Mouse (Mus musculus) left cerebral cortex, postnatal 14 days (tissue): ENCODE results near the gene Kcnh6. TPM values are rescaled to one million over a fixed set of nuclear protein-coding genes. Genes with fewer than 3 reads are reported as not detected.

Experiments
- DNase-seq, 2 experiments: peaks; one replicate each; pipeline ENCODE4 v3.0.0; 2021 to 2022; ENCODE audit warnings: low spot score in 2 of 2, mixed read lengths in 1 of 2
- intact Hi-C: fragments of 180-260 bp; cut with DNase I; formaldehyde crosslinking; loops from one replicate; pipeline ENCODE4 v1.15.1; 2025
- long read RNA-seq, 2 experiments: library from polyadenylated mRNA; stranded (forward); transcript quantifications; one replicate each; pipeline ENCODE4 v2.0.0; 2021
- total RNA-seq, 2 experiments: library from RNA; stranded (reverse); gene quantifications; 2 replicates each; pipeline ENCODE4 v1.2.3; 2021

The Kcnh6 gene
- 1 to 10 TPM; 1.5 to 1.7 TPM for total RNA-seq
- long read RNA-seq, experiment 1, partial matches to known transcripts, result 0 of 1 reads
- long read RNA-seq, experiment 1, other reads (novel, unspliced or antisense), result 1 of 1 reads
- long read RNA-seq, experiment 2, partial matches to known transcripts, result 1 of 3 reads
- long read RNA-seq, experiment 2, other reads (novel, unspliced or antisense), result 2 of 3 reads

DNA sequence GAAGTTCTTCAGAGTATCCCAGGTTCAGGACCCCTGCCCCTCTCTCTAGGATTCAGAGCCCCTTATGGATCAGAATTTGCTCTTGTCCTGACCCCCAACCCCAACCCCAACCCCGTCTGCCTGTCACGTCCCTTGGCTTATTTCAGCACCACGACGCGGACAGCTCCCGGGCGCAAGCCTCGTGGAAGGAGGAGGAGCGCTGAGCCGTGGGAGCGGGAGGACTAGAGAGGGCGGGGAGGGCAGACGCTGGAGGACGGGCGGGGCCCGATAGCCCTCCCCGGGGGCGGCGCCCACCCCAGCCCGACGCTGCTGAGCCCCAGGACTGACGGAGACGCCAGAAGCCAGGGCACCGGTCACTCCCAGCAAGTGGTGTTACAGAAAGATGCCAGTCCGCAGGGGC, at the start of gene Kcnh6:
TSS of gene Kcnh6 (plus strand) at position 304 of the 400 bp plus-strand sequence.
- DNase-seq, result peak in 1 of 2 experiments; percentile 31
- intact Hi-C loops, result no loop called here

DNA sequence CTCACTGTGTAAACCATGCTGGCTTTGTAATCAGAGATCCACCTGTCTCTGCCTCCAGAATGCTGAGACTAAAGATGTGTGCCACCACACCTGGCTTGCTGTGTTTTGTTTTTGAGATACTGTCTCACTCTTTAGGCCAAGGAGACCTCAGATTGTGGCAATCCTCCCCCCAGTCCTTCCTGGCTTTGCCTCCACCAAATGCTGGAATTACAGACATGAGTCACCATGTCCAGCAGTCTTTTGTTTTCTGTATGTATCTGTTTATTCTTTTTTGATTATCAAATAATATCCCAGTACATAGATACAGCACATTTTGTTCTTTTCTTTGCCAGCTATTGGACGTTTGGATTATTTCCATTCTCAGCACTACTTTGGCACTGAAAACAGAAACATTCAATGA, 49.4 kb upstream of the Kcnh6 start:
- intact Hi-C loops, result no loop called here
- DNase-seq, result no peak

DNA sequence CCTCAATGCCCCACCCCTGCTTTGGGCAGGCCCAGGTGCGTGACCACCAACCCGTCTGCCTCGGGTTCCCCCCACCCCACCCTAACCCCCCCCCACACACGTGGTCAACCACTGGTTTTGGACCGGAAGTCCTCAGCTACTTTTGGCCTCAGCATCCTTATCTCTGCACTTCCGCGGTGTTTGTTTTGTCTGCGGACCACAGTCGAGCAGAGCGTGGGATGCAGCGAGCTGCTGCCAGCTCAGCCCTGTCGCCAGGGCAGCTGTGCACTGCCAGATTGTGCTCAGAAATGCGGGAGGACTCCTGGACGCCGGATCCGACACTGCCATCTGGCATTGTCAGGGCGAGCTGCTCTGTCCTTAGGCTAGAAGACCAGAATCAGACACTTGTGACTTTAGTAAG, 48.6 kb upstream of the Kcnh6 start:
- peak; percentile 39 to 59 for DNase-seq
- intact Hi-C loops, result no loop called here

DNA sequence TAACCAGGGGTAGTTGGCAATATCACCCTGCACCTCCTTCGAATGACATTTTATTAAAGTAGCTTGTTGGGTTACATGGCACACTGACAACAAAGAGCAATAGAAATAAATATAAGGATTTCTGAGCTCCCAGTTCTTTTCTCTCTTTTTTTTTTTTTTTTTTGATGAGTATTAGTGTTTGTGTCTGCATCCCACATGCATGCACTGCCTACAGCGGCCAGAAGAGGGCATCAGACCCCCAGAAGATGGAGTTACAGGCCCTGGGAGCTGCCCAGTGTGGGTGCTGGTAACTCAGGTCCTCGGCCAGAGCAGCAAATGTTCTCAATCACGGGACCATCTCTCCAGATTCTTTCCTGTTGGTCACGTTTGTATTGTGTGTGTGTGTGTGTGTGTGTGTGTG, 43.2 kb upstream of the Kcnh6 start:
- intact Hi-C loops, result loop anchor here (5.0 kb wide), 1 partner anchor 37 kb away; no protein-coding TSS in a partner anchor
- no peak for DNase-seq

DNA sequence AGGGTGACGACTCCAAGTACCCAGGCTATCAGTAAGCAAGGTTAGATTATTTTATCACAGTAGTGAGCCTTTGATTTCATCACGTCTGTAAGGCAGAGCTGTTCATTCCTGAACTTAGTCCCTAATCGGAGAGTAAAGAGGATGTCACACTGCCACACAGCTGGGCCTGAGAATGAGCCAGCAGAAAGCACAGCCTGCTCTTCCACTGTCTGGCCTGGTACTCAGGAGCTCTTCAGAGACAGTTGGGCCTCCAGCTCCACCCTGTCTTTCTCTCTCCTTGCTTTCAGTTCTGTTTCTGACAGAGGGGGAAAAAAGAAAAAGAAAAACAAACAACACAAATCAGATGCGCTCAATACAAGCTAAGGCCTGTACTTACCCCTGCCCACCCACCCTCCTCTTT, 41.6 kb upstream of the Kcnh6 start:
- intact Hi-C loops, result loop anchor here (5.0 kb wide), 1 partner anchor 39 kb away; no protein-coding TSS in a partner anchor

DNA sequence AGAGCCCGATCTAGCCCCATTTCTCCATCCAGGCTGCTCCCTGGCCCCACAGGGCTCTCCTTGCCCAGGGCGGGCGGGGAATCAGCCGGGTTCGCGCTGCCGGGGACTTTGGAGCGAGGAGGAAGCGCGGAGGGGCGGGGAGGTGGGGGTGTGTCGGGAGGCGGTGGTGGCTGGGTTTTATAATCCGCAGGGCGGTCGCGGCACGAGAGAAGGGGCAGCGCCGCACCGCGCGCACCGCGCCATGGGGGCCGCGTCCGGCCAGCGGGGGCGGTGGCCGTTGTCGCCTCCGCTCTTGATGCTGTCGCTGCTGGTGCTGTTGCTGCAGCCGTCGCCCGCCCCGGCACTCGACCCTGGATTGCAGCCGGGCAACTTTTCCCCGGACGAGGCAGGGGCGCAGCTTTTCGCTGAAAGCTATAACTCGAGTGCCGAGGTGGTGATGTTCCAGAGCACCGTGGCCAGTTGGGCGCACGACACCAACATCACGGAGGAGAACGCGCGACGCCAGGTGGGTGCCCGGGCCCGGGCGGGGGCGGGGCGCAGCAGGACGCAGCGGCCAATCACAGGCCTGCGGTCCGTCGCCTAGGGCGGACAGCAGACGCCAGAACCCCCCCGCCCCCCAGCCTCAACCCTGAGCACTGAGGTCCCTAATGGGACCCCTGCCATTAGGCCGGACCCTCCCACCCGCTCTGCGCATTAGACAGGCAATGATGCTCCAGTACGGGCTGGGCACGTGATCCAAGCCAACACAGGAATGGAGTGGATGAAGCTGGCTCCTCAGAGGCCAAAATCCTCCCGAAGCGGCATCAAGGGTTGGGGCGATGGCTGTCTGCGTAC, 40.0 kb upstream of the Kcnh6 start, which contains the start of gene Ace:
TSS of gene Ace (plus strand) at position 205 of the 834 bp plus-strand sequence.
- intact Hi-C loops, result loop anchor here (5.0 kb wide), 1 partner anchor 41 kb away; no protein-coding TSS in a partner anchor
- no peak for DNase-seq

More for the DNA sequence above, 41.6 kb upstream of the Kcnh6 start:
- DNase-seq, result no peak

DNA sequence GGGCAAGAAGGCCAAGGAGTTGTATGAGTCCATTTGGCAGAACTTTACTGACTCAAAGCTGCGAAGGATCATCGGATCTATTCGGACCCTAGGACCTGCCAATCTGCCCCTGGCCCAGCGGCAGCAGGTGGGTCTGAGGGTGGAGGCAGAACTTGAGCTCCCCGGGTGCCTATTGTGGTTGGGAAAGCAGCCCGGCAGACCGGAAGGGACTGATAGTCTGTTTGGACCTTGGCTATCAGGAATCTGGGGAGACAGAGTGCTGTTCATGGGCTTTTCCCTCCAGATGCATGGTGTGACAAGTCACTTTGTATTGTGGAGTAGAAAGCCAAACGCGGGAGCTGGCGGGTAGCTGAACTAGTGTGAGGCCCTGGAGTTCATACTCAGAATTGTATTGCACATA, 39.0 kb upstream of the Kcnh6 start:
- intact Hi-C loops, result loop anchor here (5.0 kb wide), 1 partner anchor 42 kb away; no protein-coding TSS in a partner anchor
- no peak for DNase-seq

DNA sequence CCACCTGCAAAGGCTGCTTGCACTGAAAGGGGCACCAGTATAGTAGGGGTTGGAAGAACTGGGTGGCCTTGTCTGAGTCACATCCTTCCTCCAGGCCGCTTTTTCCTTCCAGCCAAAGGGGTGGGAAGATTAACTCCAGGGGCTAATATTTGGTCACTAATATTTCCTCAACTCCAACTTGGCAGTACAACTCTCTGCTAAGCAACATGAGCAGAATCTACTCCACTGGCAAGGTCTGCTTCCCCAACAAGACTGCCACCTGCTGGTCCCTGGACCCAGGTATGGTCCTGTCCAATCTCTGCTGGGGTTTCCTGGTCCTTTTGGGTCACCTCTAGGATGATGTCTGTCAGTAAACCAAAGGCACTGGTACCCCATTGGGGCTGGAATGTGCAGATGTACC, 38.4 kb upstream of the Kcnh6 start:
- intact Hi-C loops, result loop anchor here (5.0 kb wide), 1 partner anchor 42 kb away; no protein-coding TSS in a partner anchor
- peak in 1 of 2 experiments; percentile 29 for DNase-seq

DNA sequence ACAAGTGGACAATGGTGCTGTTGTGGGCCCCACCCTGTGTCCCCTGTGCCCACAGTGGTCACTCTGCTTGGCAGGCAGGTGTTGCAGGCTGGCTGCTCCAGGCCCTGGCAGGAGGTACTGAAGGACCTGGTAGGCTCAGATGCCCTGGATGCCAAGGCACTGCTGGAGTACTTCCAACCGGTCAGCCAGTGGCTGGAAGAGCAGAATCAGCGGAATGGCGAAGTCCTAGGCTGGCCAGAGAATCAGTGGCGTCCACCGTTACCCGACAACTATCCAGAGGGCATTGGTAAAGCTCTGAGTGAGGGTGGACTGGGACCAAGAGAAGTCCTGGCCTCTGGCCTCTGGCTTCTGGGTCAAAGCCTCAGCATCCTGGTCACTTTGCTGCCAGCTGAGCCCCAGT, 33.3 kb upstream of the Kcnh6 start:
- intact Hi-C loops, result loop anchor here (5.0 kb wide), 1 partner anchor 43 kb away; no protein-coding TSS in a partner anchor
- DNase-seq, result no peak

DNA sequence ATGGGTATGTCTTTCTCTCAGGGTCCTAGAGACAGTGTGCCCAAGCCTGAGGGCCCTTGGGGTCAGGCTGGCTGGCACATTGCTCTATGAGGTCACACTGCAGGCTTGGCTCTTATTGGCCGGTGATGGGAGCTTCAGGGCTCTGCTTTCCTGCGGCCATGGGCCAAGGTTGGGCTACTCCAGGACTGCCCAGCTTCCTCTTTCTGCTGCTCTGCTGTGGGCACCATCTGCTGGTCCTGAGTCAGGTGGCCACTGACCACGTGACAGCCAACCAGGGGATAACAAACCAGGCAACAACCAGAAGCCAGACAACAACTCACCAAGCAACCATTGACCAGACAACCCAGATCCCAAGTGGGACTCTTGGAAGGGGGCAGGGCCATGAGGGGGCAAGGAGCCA, 32.9 kb upstream of the Kcnh6 start:
- DNase-seq, result no peak
- intact Hi-C loops, result no loop called here

DNA sequence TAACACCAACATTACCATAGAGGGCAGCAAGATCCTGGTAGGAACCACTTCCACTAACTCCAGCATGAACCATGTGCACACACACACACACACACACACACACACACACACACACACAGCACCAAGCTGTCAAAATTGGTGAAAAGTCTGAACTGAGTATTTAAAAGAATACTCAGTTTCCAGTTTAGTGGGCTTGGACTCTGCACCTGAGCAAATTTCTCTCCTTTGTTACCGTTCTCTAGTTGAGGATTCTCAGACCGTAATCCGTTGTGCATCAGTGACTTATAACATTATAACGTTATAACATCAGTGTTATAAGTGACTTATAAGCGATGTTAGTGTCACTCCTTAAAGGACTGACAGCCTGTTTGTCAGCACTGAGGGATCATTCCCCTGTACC, 32.3 kb upstream of the Kcnh6 start:
- DNase-seq, result no peak
- intact Hi-C loops, result no loop called here

DNA sequence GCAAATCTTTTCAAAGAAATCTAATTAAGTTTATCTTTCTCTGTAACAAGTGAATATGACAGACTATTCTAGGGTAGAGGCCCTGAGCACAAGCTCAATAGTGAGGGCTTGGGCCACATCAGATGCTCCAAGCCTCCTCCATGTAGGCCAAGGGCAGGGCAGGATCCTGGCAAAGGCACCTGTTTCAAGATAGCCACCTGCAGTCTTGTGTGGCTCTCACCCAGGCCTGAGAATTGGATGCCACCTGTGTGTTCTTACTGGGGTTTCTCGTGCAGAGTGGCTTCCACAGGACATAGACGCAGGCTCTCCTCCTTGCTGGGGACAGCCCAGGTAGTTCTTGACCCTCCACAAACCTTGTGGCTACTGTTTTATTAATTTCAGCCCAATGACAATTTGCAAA, 29.7 kb upstream of the Kcnh6 start:
- intact Hi-C loops, result no loop called here
- DNase-seq, result no peak

DNA sequence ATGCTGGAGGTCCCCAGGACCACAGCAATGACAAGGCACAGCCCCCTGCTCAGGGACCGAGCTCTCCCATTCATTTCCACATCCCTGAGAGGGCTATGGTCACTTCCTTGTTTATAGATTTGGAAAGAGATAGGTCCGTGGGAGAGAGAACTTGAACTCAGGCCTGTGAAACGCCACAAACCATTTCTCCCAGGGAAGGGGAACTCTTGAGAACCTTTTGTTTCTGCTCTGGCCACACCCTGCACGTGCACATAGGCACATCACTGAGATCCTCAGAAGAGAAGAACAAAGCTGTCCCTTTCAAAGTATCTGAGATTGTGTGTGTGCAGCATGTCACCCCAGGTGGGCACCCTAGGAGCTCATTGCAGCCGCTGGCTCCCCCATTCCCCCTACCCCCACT, 29.3 kb upstream of the Kcnh6 start:
- no peak for DNase-seq

DNA sequence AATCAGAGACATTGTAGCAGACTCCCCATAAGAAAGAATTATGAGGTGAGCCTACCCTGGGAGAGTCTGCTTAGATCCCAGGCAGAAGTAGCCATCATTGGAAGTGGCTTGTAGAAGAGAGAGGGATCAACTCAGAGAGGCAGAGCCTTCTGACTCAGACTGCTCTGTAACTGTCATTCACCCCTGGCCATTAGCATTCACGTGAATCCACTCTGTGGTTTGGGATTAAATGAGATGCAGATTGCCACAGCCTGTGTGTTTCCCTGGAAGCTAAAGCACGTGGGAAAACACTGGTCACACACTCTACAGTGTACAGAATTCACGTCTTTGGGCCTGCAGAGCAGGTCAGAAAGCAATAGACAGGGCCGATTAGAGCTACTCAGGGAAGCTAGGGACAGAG, 23.5 kb upstream of the Kcnh6 start:
- intact Hi-C loops, result no loop called here
- DNase-seq, result no peak

More for the DNA sequence above, 29.3 kb upstream of the Kcnh6 start:
- intact Hi-C loops, result no loop called here

DNA sequence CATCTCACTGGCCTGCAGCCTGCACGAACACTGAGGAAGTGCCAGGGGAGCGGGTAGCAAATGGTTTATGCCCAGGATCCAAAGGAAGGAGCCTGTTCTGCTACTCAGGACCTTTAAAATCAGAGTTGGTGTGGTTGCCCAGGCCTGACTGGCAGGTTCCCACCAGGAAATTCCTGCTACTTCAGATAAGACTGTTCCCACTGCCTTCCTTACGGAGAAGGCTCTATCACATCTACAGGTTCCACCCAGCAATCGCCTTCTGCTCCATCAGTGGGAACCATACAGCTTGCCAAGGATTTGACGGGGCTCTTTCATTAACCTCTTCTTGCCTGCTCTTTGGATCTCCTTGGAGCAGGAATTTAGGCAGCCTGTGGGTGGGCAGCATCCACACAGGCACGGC, 20.5 kb upstream of the Kcnh6 start:
- intact Hi-C loops, result no loop called here
- DNase-seq, result no peak

DNA sequence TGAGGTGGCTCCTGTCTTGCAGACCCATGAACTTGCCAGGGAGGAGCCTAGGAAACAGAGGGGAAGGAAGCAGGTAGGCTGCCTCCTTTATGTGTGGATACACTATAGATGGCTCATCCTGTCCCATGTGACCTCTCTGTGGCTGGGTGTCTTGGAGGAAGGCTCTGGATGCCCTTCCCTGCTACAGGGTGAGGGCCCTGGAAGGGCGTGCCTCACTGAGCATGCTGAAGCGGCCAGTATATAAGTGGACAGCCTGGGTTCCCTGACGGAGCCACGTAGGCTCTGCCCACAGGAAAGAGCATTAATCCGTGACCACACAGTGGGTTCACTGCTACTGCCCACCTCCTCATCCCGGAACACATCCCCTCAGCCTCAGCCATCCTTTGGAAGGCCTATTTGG, 18.5 kb upstream of the Kcnh6 start:
- intact Hi-C loops, result no loop called here
- DNase-seq, result no peak

DNA sequence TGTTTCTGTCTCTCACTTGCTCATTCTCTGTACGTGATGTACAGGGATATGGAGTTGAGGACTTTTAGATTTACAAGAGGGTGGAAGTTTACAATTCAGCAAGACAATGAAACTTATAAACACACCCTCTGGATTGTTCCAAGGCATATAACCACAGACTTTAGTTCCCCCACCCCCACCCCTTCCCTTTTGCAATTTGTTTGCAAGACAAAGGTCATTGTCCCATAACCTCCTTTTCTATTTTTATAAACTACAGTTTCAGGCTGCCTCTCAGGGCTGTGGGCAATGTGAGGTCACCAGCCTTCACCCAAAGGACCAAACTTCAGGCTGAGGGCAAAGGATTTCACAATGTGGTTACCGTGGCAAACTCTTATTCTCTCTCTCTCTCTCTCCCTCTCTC, 17.7 kb upstream of the Kcnh6 start:
- intact Hi-C loops, result no loop called here
- no peak for DNase-seq

DNA sequence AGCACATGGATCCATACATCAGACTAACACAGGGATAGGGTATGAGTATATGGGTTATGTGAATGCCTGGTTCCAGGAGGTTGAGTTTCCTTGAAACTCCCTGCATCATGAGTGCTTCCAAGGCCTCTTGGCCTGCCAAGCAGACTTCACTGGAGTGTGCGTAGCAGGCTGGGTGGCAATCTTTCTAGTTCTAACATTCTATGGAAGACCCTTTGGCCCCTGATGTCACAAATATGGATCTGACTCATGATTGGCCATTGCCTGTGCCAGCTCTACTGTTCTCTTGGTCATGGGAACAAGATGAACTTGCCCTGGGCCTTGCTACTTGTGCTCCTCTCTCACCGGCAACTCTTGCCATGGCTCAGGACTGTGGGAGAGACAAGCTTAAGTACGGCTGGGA, 13.5 kb upstream of the Kcnh6 start, which contains the start of gene Ace3:
TSS of gene Ace3 (plus strand) at position 301 of the 400 bp plus-strand sequence.
- no peak for DNase-seq
- intact Hi-C loops, result no loop called here

DNA sequence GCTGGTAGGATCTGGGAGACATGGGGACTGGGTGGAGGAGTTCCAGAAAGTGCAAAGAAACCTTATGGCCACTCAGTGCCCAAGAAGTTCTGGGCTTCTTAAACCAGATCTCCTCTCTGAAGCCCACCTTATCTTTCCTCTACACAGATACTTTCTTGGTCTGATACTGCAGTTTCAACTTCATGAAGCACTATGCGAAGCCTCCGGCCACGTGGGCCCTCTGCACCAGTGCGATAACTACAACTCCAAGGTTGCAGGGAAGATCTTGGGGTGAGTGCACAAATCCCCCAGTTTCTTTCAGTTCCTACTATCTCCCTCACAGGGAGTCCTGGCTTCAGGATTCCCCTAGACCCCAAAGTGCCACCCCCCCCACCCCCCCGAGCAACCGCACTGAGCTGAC, 7.9 kb upstream of the Kcnh6 start:
- intact Hi-C loops, result no loop called here
- DNase-seq, result no peak

DNA sequence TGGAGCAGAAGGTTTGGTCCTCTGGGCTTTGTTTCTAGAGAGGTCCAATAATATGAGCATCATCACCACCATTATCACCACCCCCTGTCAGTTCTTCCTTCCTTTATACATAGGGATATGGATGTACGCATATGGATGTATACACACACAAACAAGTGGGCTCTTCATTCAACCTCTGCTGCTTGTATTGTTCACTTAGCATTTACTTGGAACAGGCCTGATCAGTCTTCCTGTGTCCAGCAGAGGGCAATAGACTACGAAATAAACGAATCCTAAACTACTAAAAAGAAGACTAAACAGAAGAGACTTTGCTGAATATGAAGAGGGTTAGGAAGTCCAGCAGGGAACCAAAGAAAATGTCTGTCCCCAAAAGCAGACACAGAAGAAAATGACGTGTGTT, 6.2 kb upstream of the Kcnh6 start:
- intact Hi-C loops, result no loop called here

DNA sequence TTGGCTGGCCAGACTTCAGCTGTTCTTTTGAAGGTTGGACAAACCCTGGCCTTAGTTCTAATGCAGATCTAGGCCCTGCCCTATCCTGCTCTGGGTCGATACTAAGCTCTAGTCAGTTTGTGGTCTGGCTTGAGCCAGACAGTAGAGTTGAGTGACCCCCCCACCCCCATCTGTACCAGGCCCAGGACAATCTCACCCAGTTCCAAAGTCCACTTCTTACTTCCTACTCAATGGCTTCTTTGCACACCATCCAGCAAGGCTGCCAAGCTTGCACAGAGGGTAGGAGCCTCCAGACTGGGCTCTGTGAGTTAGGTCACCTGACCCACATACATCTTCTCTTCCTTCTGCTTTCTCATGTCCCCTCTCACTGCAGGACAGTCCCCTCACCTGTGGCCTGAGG, 3.3 kb upstream of the Kcnh6 start:
- intact Hi-C loops, result no loop called here
- DNase-seq, result no peak

More for the DNA sequence above, 6.2 kb upstream of the Kcnh6 start:
- DNase-seq, result peak; percentile 29 to 45
